Mouse (Mus musculus) spleen, adult 2 months (tissue): ENCODE data around the gene Cdh6. TPM values are rescaled to one million over a fixed set of nuclear protein-coding genes. Genes with fewer than 3 reads are reported as not detected.

ENCODE experiments used
- DNase-seq, 2 experiments: peaks; one replicate each; pipeline versions ENCODE4 v3.0.0 to v3.0.0-alpha.2; 2012 to 2021; ENCODE audit warnings: low spot score in 2 of 2, low read depth in 1 of 2
- H3K27ac ChIP-seq: fragments of 200-500 bp; 2 replicates; pipeline ENCODE4 v1.5.1; 2012; ENCODE audit warnings: low read length, inconsistent platforms; ENCODE audit not compliant: insufficient read depth
- H3K27me3 ChIP-seq: fragments of 200-500 bp; 2 replicates; pipeline ENCODE4 v1.6.1; 2012; ENCODE audit warnings: mild to moderate bottlenecking, moderate library complexity, low read length, inconsistent platforms; ENCODE audit not compliant: control insufficient read depth, insufficient read depth
- H3K36me3 ChIP-seq: fragments of 200-500 bp; 2 replicates; pipeline ENCODE4 v1.6.1; 2012; ENCODE audit warnings: mild to moderate bottlenecking, low read length, inconsistent platforms; ENCODE audit not compliant: control insufficient read depth, insufficient read depth
- H3K4me1 ChIP-seq: fragments of 200-500 bp; 2 replicates; pipeline ENCODE4 v1.6.1; 2011; ENCODE audit warnings: inconsistent platforms; ENCODE audit not compliant: control insufficient read depth, insufficient read depth, insufficient read length
- H3K4me3 ChIP-seq: fragments of 200-500 bp; 2 replicates; pipeline ENCODE4 v1.5.1; 2011; ENCODE audit warnings: mild to moderate bottlenecking, inconsistent platforms; ENCODE audit not compliant: insufficient read depth, insufficient read length; ENCODE audit errors: extremely low read depth
- CTCF ChIP-seq: fragments of 200-500 bp; IDR thresholded peaks from 2 replicates; pipeline ENCODE4 v1.5.1; 2011; ENCODE audit warnings: mild to moderate bottlenecking, inconsistent platforms; ENCODE audit not compliant: insufficient read depth, insufficient read length, insufficient replicate concordance; ENCODE audit errors: extremely low read depth
- POLR2A ChIP-seq: fragments of 200-500 bp; IDR thresholded peaks from 2 replicates; pipeline ENCODE4 v1.6.1; 2011; ENCODE audit warnings: low read depth, low read length, inconsistent platforms
- WGBS: fragments of 180-500 bp; shearing (Covaris S2); methylation state at CpG from one replicate; pipeline ENCODE4 v1.1.7; 2018; 5-methylcytosine and 5-hydroxymethylcytosine counted together
- polyA plus RNA-seq: library from polyadenylated mRNA; depleted of rRNA; stranded (reverse); fragments of >200 nt; gene quantifications from 2 replicates; pipeline ENCODE4 v1.2.3, GENCODE M21; 2012

The Cdh6 gene
- polyA plus RNA-seq, 1 experiment: 0.08 TPM

GRCm38 (mm10) chr15:13181014-13181413 lies 7.5 kb upstream of the Cdh6 start:
- H3K27ac ChIP-seq: no peak overlapping the region
- DNase-seq: no peak
- TF ChIP-seq CTCF: no peak
- no peak for TF ChIP-seq POLR2A
- WGBS: 34% methylated on average over 4 of the region's 4 CpGs
- no peaks in the 10 kb centered on the region for H3K4me1 ChIP-seq
- H3K36me3 ChIP-seq: no peaks in the 10 kb centered on the region
- no peaks in the 10 kb centered on the region for H3K27me3 ChIP-seq
- H3K4me3 ChIP-seq: no peak overlapping the region

GRCm38 (mm10) chr15:13175978-13176377 lies 2.5 kb upstream of the Cdh6 start:
- H3K4me1 ChIP-seq: no peaks in the 10 kb centered on the region
- no peak overlapping the region for H3K4me3 ChIP-seq
- H3K36me3 ChIP-seq: no peaks in the 10 kb centered on the region
- peaks cover 2% of the 10 kb centered on the region; the same call in 1 of the 2 replicates for H3K27me3 ChIP-seq
- no peak for TF ChIP-seq CTCF
- no peak for TF ChIP-seq POLR2A
- no peak overlapping the region for H3K27ac ChIP-seq
- no peak for DNase-seq
- WGBS: 18% methylated on average over 9 of the region's 9 CpGs

- H3K36me3 ChIP-seq: no peaks in the 10 kb centered on the region
- no peak for TF ChIP-seq POLR2A
- no peak for TF ChIP-seq CTCF
- no peaks in the 10 kb centered on the region for H3K4me1 ChIP-seq
- no peak for DNase-seq
- H3K4me3 ChIP-seq: no peak overlapping the region
- WGBS: 27% methylated on average over 6 of the region's 6 CpGs
- H3K27me3 ChIP-seq: peaks cover 2% of the 10 kb centered on the region; the same call in 1 of the 2 replicates
- no peak overlapping the region for H3K27ac ChIP-seq
Observed at GRCm38 (mm10) chr15:13174618-13174980, 1.1 kb upstream of the Cdh6 start.

- no peak for DNase-seq
- no peaks in the 10 kb centered on the region for H3K4me1 ChIP-seq
- WGBS: 5% methylated on average over 27 of the region's 27 CpGs
- no peak overlapping the region for H3K4me3 ChIP-seq
- TF ChIP-seq POLR2A (no peak), CTCF (no peak)
- H3K36me3 ChIP-seq: no peaks in the 10 kb centered on the region
- H3K27ac ChIP-seq: no peak overlapping the region
- peaks cover 2% of the 10 kb centered on the region; the same call in 1 of the 2 replicates for H3K27me3 ChIP-seq
Observed at GRCm38 (mm10) chr15:13173840-13174617, 554 bp upstream of the Cdh6 start.

GRCm38 (mm10) chr15:13172365-13173070 lies 957 bp downstream of the Cdh6 start:
- no peak for TF ChIP-seq CTCF
- TF ChIP-seq POLR2A: no peak
- Histone ChIP-seq H3K4me1 (no peaks in the 10 kb centered on the region), H3K27me3 (peaks cover 2% of the 10 kb centered on the region; the same call in 1 of the 2 replicates), H3K36me3 (no peaks in the 10 kb centered on the region), H3K4me3 (peak overlapping the region; percentile 9; the same call in 1 of the 2 replicates), H3K27ac (no peak overlapping the region)
- DNase-seq: no peak
- whole genome bisulfite sequencing: 4% methylated on average over 26 of the region's 26 CpGs

GRCm38 (mm10) chr15:13171486-13172364 lies 1.8 kb downstream of the Cdh6 start:
- no peaks in the 10 kb centered on the region for H3K36me3 ChIP-seq
- DNase-seq: no peak
- no peak overlapping the region for H3K27ac ChIP-seq
- H3K27me3 ChIP-seq: peaks cover 2% of the 10 kb centered on the region; the same call in 1 of the 2 replicates
- no peaks in the 10 kb centered on the region for H3K4me1 ChIP-seq
- TF ChIP-seq POLR2A (no peak), CTCF (no peak)
- H3K4me3 ChIP-seq: no peak overlapping the region; the same call in 1 of the 2 replicates
- 7% methylated on average over 16 of the region's 16 CpGs for WGBS
